Mouse (Mus musculus): ENCODE measurements around the gene Rbfox1.

- TF ChIP-seq POLR2A (IDR thresholded peaks at IDR 0.05; ENCODE audit: borderline replicate concordance, extremely low read depth, low read depth, low read length) (no peak), CTCF (IDR thresholded peaks at IDR 0.05; ENCODE audit: insufficient read depth, low read length) (no peak)
Observed at GRCm38 (mm10) chr16:7279544-7279943, 1394.4 kb downstream of the Rbfox1 start.

All from lung, adult 2 months (tissue).